Mouse (Mus musculus) midbrain, embryonic 13.5 days (tissue): ENCODE measurements at regions not wholly inside any gene's neighbourhood (a gene's known extent, or its start where the extent isn't known, plus 50 kb on each side); places are given as distances from the start of the nearest gene placed in this dataset.

Experiments used
- ATAC-seq: fragments of 200-750 bp; cut with Nextera tagmentation; 2 replicates; pipeline ENCODE4 v1.8.0; 2017; ENCODE audit warnings: mild to moderate bottlenecking, moderate TSS enrichment, moderate library complexity
- H3K27ac ChIP-seq: fragments of 300-500 bp; sonication (generic); 2 replicates; pipeline ENCODE4 v1.5.1; 2015; ENCODE audit warnings: inconsistent platforms, mild to moderate bottlenecking, moderate library complexity
- H3K27me3 ChIP-seq: fragments of 300-500 bp; sonication (generic); 2 replicates; pipeline ENCODE4 v1.6.1; 2015; ENCODE audit warnings: mild to moderate bottlenecking, inconsistent platforms
- H3K36me3 ChIP-seq: fragments of 300-500 bp; sonication (generic); 2 replicates; pipeline ENCODE4 v1.6.1; 2015; ENCODE audit warnings: mild to moderate bottlenecking, inconsistent platforms
- H3K4me1 ChIP-seq: fragments of 300-500 bp; sonication (generic); replicated peaks from 2 replicates; pipeline ENCODE4 v1.6.1; 2015; ENCODE audit warnings: inconsistent platforms
- H3K4me2 ChIP-seq: fragments of 300-500 bp; sonication (generic); replicated peaks from 2 replicates; pipeline ENCODE4 v1.6.1; 2015; ENCODE audit warnings: moderate library complexity, mild to moderate bottlenecking, inconsistent platforms
- H3K4me3 ChIP-seq: fragments of 300-500 bp; sonication (generic); replicated peaks from 2 replicates; pipeline ENCODE4 v1.5.1; 2015; ENCODE audit warnings: mild to moderate bottlenecking, inconsistent platforms
- H3K9ac ChIP-seq: fragments of 300-500 bp; sonication (generic); replicated peaks from 2 replicates; pipeline ENCODE4 v1.6.1; 2015; ENCODE audit warnings: mild to moderate bottlenecking, inconsistent platforms
- H3K9me3 ChIP-seq: fragments of 300-500 bp; sonication (generic); 2 replicates; pipeline ENCODE4 v1.6.1; 2016; ENCODE audit warnings: mild to moderate bottlenecking, inconsistent platforms
- WGBS: fragments of 180-500 bp; shearing (Covaris S2); methylation state at CpG from one replicate; pipeline ENCODE4 v1.1.7; 2015; 5-methylcytosine and 5-hydroxymethylcytosine counted together

DNA sequence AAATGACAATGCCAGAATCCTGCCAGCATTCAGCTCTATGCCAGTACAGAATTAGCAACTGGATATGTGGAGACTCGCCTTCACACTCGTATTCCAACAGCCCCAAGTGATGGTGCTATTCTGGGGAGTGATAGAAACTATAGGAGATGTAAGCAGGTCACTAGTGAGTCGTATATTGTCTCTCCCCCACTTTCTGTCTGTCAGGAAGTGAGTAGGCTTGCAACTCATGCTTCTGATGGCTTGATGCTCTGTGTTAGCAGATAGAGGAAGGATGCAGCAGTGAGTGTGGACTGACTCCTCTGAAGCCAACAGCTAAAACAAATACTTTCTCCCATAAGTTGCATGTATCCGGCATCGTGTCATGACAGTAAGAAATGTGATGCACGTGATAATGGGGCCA, 52.0 kb upstream of the 4933409G03Rik start:
- Histone ChIP-seq H3K27me3 (no peaks in the 10 kb centered on the region), H3K4me3 (no peak overlapping the region), H3K4me1 (peaks cover 7% of the 10 kb centered on the region; the same call in 1 of the 2 replicates), H3K36me3 (no peaks in the 10 kb centered on the region), H3K9me3 (no peaks in the 10 kb centered on the region), H3K4me2 (no peak overlapping the region), H3K9ac (no peak overlapping the region), H3K27ac (no peak overlapping the region)
- ATAC-seq: no peak
- 91% methylated on average over 6 of the region's 6 CpGs for WGBS

DNA sequence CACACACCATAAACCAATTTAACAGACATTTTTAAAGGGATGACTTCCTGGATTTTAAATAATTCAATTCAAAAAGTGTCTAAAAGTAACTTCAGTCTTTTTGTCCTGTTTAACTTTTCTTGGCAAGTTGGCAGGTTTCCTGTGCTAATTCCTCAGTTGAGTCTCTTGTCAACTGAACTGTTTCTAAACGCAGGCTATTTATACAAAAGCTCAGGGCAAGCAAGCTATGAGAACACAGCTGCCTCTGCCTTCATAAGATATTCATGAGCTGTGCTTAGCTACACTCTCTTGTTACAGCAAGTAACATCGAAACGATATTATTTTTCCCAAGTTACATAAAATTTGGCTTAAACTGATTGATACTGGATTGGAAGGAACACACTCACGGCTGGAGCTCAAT, 51.1 kb upstream of the 4933409G03Rik start:
- WGBS: 41% methylated on average over 4 of the region's 4 CpGs
- no peaks in the 10 kb centered on the region for H3K27me3 ChIP-seq
- H3K36me3 ChIP-seq: no peaks in the 10 kb centered on the region
- H3K9me3 ChIP-seq: no peaks in the 10 kb centered on the region
- peaks cover 7% of the 10 kb centered on the region; the same call in 1 of the 2 replicates for H3K4me1 ChIP-seq
- no peak overlapping the region for H3K9ac ChIP-seq
- 0 out of 2 replicates have a peak overlapping the region, but pooled peaks have one; percentile 3 for H3K4me2 ChIP-seq
- no peak overlapping the region for H3K4me3 ChIP-seq
- H3K27ac ChIP-seq: no peak overlapping the region
- 0 out of 2 replicates have a peak, but pooled peaks have one; percentile 17 for ATAC-seq
